Mouse (Mus musculus): Measurements from ENCODE around the gene Mia3. TPM values are rescaled to one million over a fixed set of nuclear protein-coding genes. Genes with fewer than 3 reads are reported as not detected.
"Not testable (repeated sequence)": the region's sequence is repeated elsewhere in the genome, so short reads cannot be mapped to it uniquely, and the experiment has no call there.

Gene Mia3
- total RNA-seq (2021): 100 to 1,000 TPM; 279 to 289 TPM

DNA sequence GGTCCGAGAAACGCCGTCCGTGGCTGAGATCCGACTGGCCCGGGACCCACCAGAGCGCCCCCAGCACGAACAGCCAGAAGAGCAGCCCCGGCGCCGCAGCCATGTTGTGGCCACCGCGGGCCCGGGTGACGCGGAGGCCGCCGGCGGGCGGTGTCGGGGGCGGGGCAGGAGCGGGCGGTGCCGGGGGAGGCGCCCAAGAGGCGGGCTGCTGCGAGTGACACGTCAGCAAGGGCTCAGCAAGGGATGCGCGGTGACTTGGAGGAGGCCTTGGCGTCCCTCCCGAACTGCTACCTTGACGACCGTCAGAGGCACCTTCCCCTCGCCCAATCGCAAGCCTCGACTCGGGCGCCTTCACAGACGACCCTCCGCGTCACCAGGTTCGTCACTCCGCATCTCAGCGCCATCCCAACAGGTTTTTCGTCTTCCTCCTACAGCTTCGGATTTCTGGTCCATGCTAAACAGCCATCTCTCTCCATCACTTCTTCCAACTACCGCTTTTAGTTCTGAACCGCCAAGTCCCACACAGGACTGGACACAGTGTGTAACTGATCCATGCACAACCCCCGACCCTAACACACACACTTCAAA, at the start of gene Mia3:
Mia3 (minus strand) TSS at position 127 of the 588 bp plus-strand sequence.
- intact Hi-C loops (cut with DNase I): no loop called here
- DNase-seq (ENCODE audit: extremely low spot score in 1 of 2, low spot score in 2 of 2): peak; percentile 98

GRCm38 (mm10) chr1:183417873-183418272, 48.5 kb upstream of the Mia3 start, which contains the start of gene Hhipl2:
Gene Hhipl2 (plus strand): TSS chr1:183418215.
- intact Hi-C loops (cut with DNase I): no loop called here
- DNase-seq (ENCODE audit: extremely low spot score in 1 of 2, low spot score in 2 of 2): no peak

- DNase-seq (ENCODE audit: extremely low spot score in 1 of 2, low spot score in 2 of 2): no peak
- intact Hi-C loops (cut with DNase I): no loop called here
These were observed 44.9 kb upstream of the Mia3 start for GRCm38 (mm10) chr1:183414081-183414727.

- no peak for DNase-seq (ENCODE audit: extremely low spot score in 1 of 2, low spot score in 2 of 2)
- intact Hi-C loops (cut with DNase I): no loop called here
These were observed 34.0 kb upstream of the Mia3 start for GRCm38 (mm10) chr1:183403396-183403795.

- peak; percentile 89 to 93 for DNase-seq (ENCODE audit: extremely low spot score in 1 of 2, low spot score in 2 of 2)
- intact Hi-C loops (cut with DNase I): no loop called here
These were observed 19.4 kb upstream of the Mia3 start, which contains the start of gene Taf1a for GRCm38 (mm10) chr1:183388426-183389406. Gene Taf1a (plus strand): TSS chr1:183388981.

DNA sequence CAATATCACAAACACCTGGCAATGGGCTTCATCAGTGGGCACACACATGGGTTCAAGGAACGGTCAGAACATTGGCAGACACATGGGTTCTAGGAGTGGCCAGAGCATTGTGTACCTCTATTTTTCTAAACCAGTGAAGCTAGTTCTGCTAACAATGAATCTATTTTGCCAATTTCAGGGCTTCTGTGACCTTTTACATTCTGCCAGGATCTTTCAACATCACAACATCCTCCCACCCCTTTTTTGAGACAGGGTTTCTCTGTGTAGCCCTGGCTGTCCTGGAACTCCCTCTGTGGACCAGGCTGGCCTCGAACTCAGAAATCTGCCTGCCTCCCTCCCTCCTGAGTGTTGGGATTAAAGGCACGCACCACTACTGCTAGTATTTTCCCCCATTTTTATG, 18.1 kb upstream of the Mia3 start:
- DNase-seq (ENCODE audit: extremely low spot score in 1 of 2, low spot score in 2 of 2); intact Hi-C loops (cut with DNase I): not testable (repeated sequence)

DNA sequence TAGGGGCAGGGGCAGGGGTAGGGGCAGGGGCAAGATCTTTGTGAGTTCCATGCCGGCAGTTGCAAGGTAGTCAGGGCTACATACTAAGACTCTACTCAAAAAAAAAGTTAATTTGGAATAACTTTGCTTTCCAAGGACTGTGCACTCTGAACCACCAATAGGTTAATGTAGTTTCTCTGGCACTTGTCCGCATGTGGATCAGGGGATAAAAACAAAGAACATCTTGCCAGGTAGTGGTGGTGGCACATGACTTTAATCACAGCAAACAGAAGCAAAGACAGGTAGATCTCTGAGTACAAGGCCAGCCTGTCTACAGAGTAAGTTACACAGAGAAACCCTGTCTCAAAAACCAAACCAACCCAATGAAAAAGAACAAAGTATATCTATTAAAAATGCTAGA, 13.3 kb upstream of the Mia3 start:
- no peak for DNase-seq (ENCODE audit: extremely low spot score in 1 of 2, low spot score in 2 of 2)
- intact Hi-C loops (cut with DNase I): no loop called here

- no peak for DNase-seq (ENCODE audit: extremely low spot score in 1 of 2, low spot score in 2 of 2)
- intact Hi-C loops (cut with DNase I): no loop called here
These were observed 12.5 kb upstream of the Mia3 start for GRCm38 (mm10) chr1:183381816-183382215.

- intact Hi-C loops (cut with DNase I); DNase-seq (ENCODE audit: extremely low spot score in 1 of 2, low spot score in 2 of 2): not testable (repeated sequence)
These were observed 10.0 kb upstream of the Mia3 start for GRCm38 (mm10) chr1:183379376-183379775.

DNA sequence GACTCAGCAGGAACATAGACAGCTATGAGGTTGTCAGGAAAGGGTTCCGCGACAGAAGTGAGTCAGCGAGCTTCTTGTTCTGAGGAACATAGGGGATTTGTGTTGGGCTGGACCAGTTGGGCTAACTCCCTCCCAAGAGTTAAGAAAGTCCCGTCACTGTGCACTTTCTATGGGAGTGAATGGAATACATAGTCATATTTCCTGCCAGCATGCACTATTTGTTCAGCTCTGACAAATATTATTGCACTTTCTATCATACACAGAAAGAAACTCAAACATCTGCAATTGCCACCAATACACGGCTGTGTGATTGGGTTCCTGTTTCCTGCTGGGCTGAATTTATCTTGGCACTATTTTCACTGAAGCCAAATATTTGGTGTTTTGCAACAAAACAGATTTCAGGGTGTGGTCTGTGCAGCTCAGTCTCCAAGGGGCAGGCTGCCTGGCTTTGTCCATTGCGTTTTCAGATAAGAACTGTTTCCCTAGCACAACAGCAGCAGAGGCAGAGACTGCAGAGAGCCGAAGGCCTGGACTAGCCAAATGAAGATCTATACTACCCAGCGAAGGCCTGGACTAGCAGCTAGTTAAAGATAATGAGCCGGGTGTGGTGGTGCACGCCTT, 9.1 kb upstream of the Mia3 start:
- intact Hi-C loops (cut with DNase I): no loop called here
- DNase-seq (ENCODE audit: extremely low spot score in 1 of 2, low spot score in 2 of 2): peak in 1 of 2 experiments; percentile 55

- DNase-seq (ENCODE audit: extremely low spot score in 1 of 2, low spot score in 2 of 2): no peak
- intact Hi-C loops (cut with DNase I): no loop called here
These were observed 7.7 kb upstream of the Mia3 start for GRCm38 (mm10) chr1:183377045-183377444.

GRCm38 (mm10) chr1:183374728-183375127, 5.4 kb upstream of the Mia3 start:
- no peak for DNase-seq (ENCODE audit: extremely low spot score in 1 of 2, low spot score in 2 of 2)
- intact Hi-C loops (cut with DNase I): no loop called here

- no peak for DNase-seq (ENCODE audit: extremely low spot score in 1 of 2, low spot score in 2 of 2)
- intact Hi-C loops (cut with DNase I): no loop called here
These were observed 552 bp downstream of the Mia3 start for GRCm38 (mm10) chr1:183368601-183369400.

GRCm38 (mm10) chr1:183366361-183366760, 3.0 kb downstream of the Mia3 start:
- intact Hi-C loops (cut with DNase I): no loop called here
- DNase-seq (ENCODE audit: extremely low spot score in 1 of 2, low spot score in 2 of 2): no peak

GRCm38 (mm10) chr1:183363577-183363867, 5.8 kb downstream of the Mia3 start:
- no peak for DNase-seq (ENCODE audit: extremely low spot score in 1 of 2, low spot score in 2 of 2)
- intact Hi-C loops (cut with DNase I): no loop called here

DNA sequence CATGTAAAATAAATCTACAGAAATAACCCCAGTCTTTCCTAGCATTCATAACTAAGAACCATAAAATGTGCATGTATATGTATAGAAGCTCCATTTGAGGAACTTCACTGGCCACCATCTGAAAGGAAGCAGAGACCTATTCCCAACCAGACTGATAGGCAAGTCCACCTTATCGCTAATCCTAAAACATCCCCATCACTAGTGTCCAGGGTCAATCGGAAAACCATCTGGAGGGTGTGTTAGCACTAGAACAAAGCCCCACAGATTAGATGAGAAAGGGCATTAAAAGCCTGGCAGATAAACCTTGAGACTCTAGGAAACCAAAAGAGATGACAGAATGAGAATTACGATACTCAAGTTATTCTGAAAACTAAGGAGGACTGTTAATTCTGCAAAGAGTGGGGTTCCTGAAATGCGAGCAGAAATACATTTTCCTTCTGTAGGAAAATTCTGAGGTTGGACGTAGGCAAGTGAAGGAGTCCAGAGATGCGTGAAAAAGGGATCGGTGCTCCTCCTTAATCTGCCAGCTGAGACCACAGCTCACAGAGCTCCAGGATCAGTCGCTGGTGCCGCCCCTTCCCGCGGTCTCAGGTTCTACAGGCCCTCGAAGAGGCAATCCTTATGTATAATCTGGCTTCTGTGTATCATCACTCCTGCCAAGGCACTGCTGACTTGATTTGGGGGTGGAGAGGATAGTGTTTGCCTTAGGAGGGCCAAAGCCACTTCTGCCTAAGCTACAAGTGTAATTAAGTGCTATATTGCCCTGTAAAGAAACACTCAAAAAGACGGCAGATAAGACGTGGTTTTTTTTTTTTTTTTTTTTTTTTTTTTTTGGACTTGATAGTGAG, 6.4 kb downstream of the Mia3 start:
- no peak for DNase-seq (ENCODE audit: extremely low spot score in 1 of 2, low spot score in 2 of 2)
- intact Hi-C loops (cut with DNase I): no loop called here

- no peak for DNase-seq (ENCODE audit: extremely low spot score in 1 of 2, low spot score in 2 of 2)
- intact Hi-C loops (cut with DNase I): no loop called here
These were observed 7.1 kb downstream of the Mia3 start for GRCm38 (mm10) chr1:183362301-183362700.

GRCm38 (mm10) chr1:183358901-183359300, 10.5 kb downstream of the Mia3 start:
- intact Hi-C loops (cut with DNase I): no loop called here
- DNase-seq (ENCODE audit: extremely low spot score in 1 of 2, low spot score in 2 of 2): no peak

All from left cerebral cortex, postnatal 10 days (tissue).